In the genomic region with DNA sequence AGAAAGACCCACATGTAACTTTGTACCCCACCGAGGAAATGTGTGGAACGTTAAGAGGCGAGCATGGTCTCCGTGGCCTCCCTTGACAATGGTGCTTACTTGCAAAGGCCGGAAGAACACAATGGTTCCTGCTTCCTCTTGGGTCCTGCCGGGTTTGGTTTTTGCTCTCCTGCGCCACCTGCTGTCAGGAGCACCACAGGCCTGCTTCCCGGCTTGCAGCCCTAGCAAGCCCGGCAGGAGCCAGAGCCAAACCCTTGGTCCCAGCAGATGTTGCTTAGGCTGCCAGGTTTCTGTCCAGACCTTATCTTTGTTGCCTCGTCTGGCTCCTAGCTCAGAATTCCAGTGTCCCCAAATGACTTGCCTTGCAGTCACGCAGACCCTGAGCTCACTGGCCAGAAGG, we compare ENCODE assay signal across 8 mouse cellular contexts.
DNase-seq lines count a peak whose midpoint lies in the region; ATAC-seq and TF ChIP-seq lines count a peak whose summit lies in the region.

No protein-coding gene starts in this region.

- TF ChIP-seq CTCF in heart, adult 2 months (IDR thresholded peaks at IDR 0.05), result no peak; the same call in 1 of the 2 replicates

- intact Hi-C loops in heart, adult 2 months (cut with DNase I), result loop anchor here (1.0 to 5.0 kb wide), 4 partner anchors 84 to 489 kb away; no protein-coding TSS in a partner anchor

- TF ChIP-seq EP300 in heart, adult 2 months (IDR thresholded peaks at IDR 0.05; ENCODE audit: insufficient read depth, low read depth, low read length), result peak; percentile 99

- H3K79me2 ChIP-seq in heart, adult 2 months (replicated peaks; ENCODE audit: control insufficient read depth, insufficient read depth, low read length), result no peaks in the 10 kb centered on the region

- no peak overlapping the region for H3K4me3 ChIP-seq in embryonic facial prominence, embryonic 11.5 days (ENCODE audit: low read depth, low read length)
- H3K4me3 ChIP-seq in heart, adult 2 months, result no peak overlapping the region
- no peak overlapping the region for H3K4me3 ChIP-seq in limb, embryonic 13.5 days

- no peaks in the 10 kb centered on the region for H3K9me3 ChIP-seq in embryonic facial prominence, embryonic 11.5 days (replicated peaks; ENCODE audit: control insufficient read depth, low read length)
- no peaks in the 10 kb centered on the region for H3K9me3 ChIP-seq in limb, embryonic 13.5 days

- H3K36me3 ChIP-seq in embryonic facial prominence, embryonic 11.5 days (replicated peaks; ENCODE audit: control insufficient read depth, insufficient read depth, low read depth, low read length), result no peaks in the 10 kb centered on the region
- H3K36me3 ChIP-seq in heart, adult 2 months (ENCODE audit: control insufficient read depth, insufficient read depth, low read length), result peaks cover 5% of the 10 kb centered on the region
- no peaks in the 10 kb centered on the region for H3K36me3 ChIP-seq in limb, embryonic 13.5 days

- ATAC-seq in embryonic facial prominence, embryonic 11.5 days (replicated peaks; ENCODE audit: insufficient number of reproducible peaks, low FRiP score, low TSS enrichment, low read depth), result no peak
- ATAC-seq in limb, embryonic 13.5 days (ENCODE audit: low FRiP score, low read depth), result peak; percentile 85

- 9% methylated on average over 11 of the region's 11 CpGs for WGBS in embryonic facial prominence, embryonic 11.5 days
- WGBS in heart, adult 2 months, result 1% methylated on average over 11 of the region's 11 CpGs
- 15% methylated on average over 11 of the region's 11 CpGs for WGBS in limb, embryonic 13.5 days

- H3K27me3 ChIP-seq in embryonic facial prominence, embryonic 11.5 days (ENCODE audit: control insufficient read depth, insufficient read depth, low read length), result no peaks in the 10 kb centered on the region
- no peaks in the 10 kb centered on the region for H3K27me3 ChIP-seq in heart, adult 2 months (ENCODE audit: control insufficient read depth, insufficient read depth, low read length)
- H3K27me3 ChIP-seq in limb, embryonic 13.5 days, result no peaks in the 10 kb centered on the region

- peak; percentile 97 for DNase-seq in 3T3-L1 (ENCODE audit: low read depth, low spot score)
- peak; percentile 95 for DNase-seq in adrenal gland, postnatal 10 days
- peak; percentile 89 for DNase-seq in embryonic facial prominence, embryonic 11.5 days (ENCODE audit: low spot score)
- peak; percentile 94 to 95 for DNase-seq in heart, adult 2 months
- peak; percentile 86 for DNase-seq in kidney, adult 9 months
- peak; percentile 69 for DNase-seq in naive thymus-derived CD4-positive, alpha-beta T cell, adult 2 months (ENCODE audit: low read depth)
- DNase-seq in spleen, postnatal 4 days (ENCODE audit: low spot score in 2 of 2), result peak; percentile 69 to 87

- H3K4me2 ChIP-seq in embryonic facial prominence, embryonic 11.5 days (ENCODE audit: low read depth, low read length), result no peak overlapping the region
- no peak overlapping the region for H3K4me2 ChIP-seq in limb, embryonic 13.5 days (replicated peaks)

- H3K4me1 ChIP-seq in embryonic facial prominence, embryonic 11.5 days (ENCODE audit: control insufficient read depth, insufficient read depth, low read length), result no peaks in the 10 kb centered on the region
- peaks cover 6% of the 10 kb centered on the region for H3K4me1 ChIP-seq in heart, adult 2 months (ENCODE audit: control insufficient read depth, insufficient read depth, low read length)
- H3K4me1 ChIP-seq in limb, embryonic 13.5 days, result peaks cover 12% of the 10 kb centered on the region

- TF ChIP-seq POLR2A in heart, adult 2 months (IDR thresholded peaks at IDR 0.05; ENCODE audit: insufficient read depth, low read depth, low read length), result no peak; the same call in 1 of the 2 replicates

- peak overlapping the region; percentile 28; the same call in 1 of the 2 replicates for H3K27ac ChIP-seq in embryonic facial prominence, embryonic 11.5 days (replicated peaks; ENCODE audit: low read depth, low read length)
- H3K27ac ChIP-seq in heart, adult 2 months, result peak overlapping the region; percentile 71
- H3K27ac ChIP-seq in limb, embryonic 13.5 days, result peak overlapping the region; percentile 64; the same call in 1 of the 2 replicates

- H3K9ac ChIP-seq in embryonic facial prominence, embryonic 11.5 days (replicated peaks; ENCODE audit: low read length), result peak overlapping the region; percentile 41; the same call in 1 of the 2 replicates
- no peak overlapping the region for H3K9ac ChIP-seq in heart, adult 2 months (ENCODE audit: low read depth, low read length)
- no peak overlapping the region for H3K9ac ChIP-seq in limb, embryonic 13.5 days
